Mouse (Mus musculus) small intestine, adult 2 months (tissue): ENCODE measurements around the gene Sh3pxd2a.

Source experiments
- CTCF ChIP-seq: fragments of 200-500 bp; IDR thresholded peaks from 2 replicates; pipeline ENCODE4 v1.5.1; 2012; ENCODE audit warnings: low read depth, mild to moderate bottlenecking, control low read depth, inconsistent platforms, low read length, moderate library complexity, mixed read lengths; ENCODE audit not compliant: insufficient replicate concordance, insufficient read length; ENCODE audit errors: extremely low read depth
- POLR2A ChIP-seq: fragments of 200-500 bp; IDR thresholded peaks from 2 replicates; pipeline ENCODE4 v1.6.1; 2012; ENCODE audit warnings: low read depth, mild to moderate bottlenecking, control low read depth, inconsistent platforms, low read length, moderate library complexity

DNA sequence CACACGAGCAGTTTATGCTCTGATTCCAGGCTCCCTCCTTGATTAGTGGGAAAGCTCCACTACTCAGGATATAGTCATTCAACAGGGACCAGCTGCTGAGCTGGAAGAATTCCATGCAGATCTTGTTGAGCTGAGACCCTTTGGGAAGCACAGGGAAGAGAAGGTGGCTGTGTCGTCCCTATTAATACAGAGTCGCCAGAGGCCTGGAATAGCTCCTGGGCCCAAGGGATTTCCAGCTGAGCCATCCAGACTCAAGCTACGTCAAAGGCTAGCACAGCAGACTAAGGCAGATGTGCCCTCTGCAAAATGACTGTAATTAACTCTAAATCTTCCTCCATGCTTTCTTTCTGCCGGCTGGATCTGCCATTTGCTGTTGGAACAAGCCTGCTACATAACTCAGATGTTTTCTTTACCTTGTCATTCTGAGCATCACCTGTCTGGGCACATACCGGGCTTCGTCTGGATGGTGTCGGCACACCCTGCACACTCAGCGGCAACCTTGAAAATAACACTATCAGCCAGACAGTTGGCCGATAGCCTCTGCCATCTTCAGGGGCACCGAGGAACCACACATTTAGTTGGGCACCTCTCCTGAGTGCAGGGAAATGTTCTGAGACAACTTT is 36.3 kb upstream of the Sh3pxd2a start:
- no peak for TF ChIP-seq CTCF
- TF ChIP-seq POLR2A = no peak
